Mouse (Mus musculus) thymus, postnatal 0 days (tissue): ENCODE measurements around the gene C6. TPM values are rescaled to one million over a fixed set of nuclear protein-coding genes. Genes with fewer than 3 reads are reported as not detected.
A peak's percentile ranks its signal among the peaks of the same experiment; 100 is the strongest.

Experiments
- DNase-seq: peaks from one replicate; pipeline ENCODE4 v3.0.0-alpha.2; 2015; ENCODE audit warnings: low spot score
- polyA plus RNA-seq: library from polyadenylated mRNA; unstranded; fragments of >200 nt; fragmentation: Nextera tagmentation; extraction: Ambion mirVana; gene quantifications from 2 replicates; pipeline ENCODE4 v1.2.1, GENCODE M21; 2015

C6 gene
- polyA plus RNA-seq = 0.09 TPM in 1 of 2 replicates, not detected in the other

GRCm38 (mm10) chr15:4726830-4727310 is at the start of gene C6:
C6 (plus strand) TSS chr15:4727175.
- DNase-seq = no peak

DNA sequence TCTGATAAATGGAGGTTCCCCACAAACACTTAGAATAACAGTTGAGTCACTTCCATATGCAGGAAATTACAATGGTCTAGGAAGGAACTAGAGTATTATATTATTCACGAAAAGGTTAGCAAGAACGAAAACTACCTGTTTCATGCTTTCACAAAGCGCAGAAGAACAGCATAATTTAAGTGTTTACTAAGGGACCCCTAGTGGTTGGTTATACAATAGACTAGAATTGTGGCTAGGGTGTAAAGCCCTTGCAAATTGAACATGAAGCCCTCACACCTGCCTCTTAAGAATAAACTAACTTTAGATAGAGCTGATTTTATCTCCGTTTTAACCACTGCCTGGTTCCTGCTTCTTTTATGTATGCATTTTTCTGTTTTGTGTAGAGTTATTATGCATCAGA is 29.4 kb upstream of the C6 start:
- DNase-seq = no peak

- no peak for DNase-seq
Observed at GRCm38 (mm10) chr15:4734150-4734549, 7.2 kb downstream of the C6 start.

DNA sequence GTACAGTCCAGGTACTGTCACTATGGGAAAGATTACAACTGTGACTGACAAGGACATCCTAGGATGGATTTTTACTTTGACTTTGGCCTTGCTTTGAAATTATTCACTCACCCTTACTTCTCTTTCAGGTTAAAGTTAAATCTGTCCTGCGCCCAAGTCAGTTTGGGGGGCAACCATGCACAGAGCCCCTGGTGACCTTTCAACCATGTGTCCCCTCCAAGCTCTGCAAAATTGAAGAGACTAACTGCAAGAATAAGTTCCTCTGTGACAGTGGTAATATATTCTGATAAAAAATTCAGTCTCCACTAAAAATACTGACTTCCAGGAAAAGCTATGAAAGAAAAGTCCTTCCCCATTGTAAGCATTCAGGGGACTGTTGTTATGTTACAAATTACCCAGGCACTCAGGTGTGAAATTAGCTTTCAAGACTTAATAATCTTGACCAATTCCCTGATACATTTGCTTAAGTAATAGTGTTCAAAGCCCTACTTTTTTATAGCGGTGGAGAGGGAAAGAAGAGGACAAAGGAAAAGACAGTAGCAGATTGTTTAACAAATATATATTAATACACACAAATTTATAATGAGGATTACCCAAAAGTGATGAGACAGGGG is 8.1 kb downstream of the C6 start:
- no peak for DNase-seq

DNA sequence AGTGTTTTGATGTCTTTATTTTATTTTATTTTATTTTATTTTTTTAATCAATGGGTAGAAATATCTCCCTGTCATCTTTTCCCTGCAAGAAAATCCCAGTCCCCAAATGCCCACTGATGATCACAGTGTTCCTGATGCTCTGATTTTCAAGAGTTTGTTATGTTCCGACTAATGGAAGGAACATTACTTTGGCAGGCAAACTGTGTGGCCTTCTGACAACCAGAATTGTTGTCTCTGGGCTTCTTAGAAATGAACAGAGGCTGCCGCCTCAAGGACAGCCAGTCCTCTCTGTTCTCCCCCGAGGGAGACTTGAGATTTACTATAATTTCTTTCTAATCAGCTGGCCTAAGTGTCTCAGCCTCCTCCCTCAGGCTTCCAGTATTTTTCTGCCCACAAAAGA is 20.7 kb downstream of the C6 start:
- DNase-seq = no peak

GRCm38 (mm10) chr15:4790378-4790777 is 63.4 kb downstream of the C6 start:
- no peak for DNase-seq

- DNase-seq = no peak
Observed at GRCm38 (mm10) chr15:4796861-4797260, 69.9 kb downstream of the C6 start.

DNA sequence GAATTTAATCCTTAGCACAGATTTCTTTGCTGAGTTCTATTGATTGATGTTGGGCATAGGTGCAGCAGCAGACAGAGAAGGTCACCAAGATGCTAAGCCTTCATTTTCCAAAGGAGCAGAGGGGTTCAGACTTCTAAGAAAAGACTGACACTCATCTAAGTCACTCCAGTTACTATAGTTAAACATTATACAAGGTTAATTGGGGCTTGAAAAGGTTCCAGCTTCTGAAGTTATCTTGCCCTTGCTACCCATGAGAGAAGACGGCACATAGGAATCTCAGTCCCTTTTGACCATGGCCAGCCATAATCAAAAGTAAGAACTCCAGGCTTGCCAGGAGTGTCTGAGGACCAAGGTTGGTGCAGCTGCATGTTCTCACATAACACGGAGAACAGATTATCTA is 77.3 kb downstream of the C6 start:
- no peak for DNase-seq

- DNase-seq = no peak
Observed at GRCm38 (mm10) chr15:4808131-4808530, 81.2 kb downstream of the C6 start.

DNA sequence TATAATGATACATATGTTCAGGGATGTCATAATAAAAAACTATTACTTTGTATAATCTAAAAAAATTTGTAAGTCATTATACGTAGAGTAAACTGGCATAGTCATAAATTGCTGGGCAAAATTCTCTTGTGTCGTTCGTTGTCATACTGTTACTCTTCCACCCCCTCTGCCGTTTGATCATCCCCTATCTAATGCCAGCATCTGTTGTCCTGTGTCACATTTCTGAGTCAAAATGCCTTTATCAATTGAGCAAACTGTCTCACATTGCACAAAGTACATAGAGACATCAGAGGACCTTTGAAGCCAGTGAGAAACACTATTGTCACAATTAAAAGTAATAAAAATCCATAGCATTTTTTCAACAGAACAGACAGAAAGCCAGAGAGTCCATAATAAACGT is 88.0 kb downstream of the C6 start:
- DNase-seq = no peak

DNA sequence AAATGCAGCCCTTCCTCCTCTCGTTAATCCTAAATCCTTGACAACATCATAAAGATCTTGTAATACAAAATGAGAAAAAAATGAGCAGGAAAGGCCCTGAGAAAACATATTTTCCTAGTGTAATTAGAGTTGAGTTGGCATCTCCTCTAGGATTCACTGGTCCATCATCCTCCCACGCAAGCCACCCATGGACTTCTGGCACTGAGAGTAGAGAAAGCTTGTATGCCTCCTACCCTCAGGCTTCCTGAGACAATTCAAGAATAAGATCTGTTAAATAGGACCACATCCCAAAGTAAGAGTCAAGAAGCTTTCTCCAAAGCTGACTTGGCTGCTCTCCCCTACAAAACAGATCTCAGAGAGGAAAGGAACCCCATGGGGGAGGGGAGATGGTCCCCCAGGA is 88.7 kb downstream of the C6 start:
- no peak for DNase-seq

DNA sequence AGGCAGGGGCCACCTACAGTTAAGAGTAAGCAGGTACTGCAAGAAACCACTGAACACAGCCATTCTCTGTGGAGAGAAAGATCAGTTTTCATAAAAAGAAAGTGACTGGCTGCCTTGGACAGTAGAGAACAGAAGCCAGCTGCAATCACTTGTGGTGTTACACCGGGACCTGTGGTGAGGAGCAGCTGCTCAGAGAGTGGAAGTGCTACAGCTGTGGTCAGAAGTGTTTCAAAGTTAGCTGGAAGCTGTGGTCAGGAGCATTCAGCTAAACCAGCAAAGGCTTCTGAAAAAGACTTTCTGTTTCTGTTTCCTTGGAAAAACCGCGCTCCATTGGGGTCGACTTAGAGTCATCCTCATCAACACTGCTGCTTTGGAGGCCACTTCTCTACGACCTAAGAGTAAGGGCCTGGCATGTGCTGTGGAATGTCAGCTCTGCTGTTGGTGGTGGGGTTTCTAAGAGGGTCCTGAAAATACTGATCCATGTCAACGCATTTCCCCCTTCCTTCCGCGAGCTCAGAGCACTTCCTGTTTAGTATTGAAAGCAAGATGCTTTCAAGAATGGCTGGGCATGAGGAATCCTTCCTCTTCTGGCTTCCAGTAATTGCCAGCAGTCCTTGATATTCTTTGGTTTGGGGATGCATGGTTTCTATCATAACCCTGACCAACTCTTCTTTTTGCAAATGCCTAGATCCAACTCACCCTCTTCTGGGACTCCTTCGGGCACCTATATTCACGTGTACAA is 89.9 kb downstream of the C6 start:
- peak; percentile 69 for DNase-seq

DNA sequence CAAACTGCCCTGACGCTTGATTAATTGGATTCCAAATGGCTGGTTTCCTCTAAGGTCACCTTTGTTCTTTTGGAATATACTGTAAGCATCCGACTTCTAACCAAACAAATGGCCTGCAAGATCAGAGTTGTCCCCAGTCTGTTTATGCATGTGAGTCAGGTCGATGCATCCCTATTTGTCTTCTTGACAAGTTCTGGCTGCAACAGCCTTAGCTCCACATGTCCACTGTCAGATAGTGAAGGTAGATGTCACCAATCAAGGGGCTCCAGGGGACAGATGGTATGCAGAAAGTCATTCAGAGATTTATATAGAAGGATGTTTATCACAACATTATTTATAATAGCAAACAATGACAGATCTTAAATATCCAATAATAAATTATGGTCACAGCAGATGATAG is 91.5 kb downstream of the C6 start:
- no peak for DNase-seq

DNA sequence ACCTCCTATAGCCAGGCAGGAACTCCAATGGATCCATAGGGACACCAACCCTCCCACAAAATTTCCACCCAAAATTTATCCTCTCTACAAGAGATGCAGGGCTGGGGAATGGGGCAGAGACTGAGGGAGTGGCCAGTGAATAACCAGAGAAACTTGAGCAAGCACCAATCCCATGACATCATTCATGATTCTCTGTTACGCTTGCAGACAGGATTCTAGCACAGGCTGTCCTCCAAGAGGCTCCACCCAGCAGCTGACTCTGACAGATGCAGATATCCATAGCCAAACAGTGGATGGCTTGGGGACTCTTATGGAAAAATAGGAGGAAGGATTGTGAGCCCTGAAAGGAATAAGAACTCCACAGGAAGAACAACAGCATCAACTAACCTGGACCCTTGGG is 94.2 kb downstream of the C6 start:
- DNase-seq = no peak

DNA sequence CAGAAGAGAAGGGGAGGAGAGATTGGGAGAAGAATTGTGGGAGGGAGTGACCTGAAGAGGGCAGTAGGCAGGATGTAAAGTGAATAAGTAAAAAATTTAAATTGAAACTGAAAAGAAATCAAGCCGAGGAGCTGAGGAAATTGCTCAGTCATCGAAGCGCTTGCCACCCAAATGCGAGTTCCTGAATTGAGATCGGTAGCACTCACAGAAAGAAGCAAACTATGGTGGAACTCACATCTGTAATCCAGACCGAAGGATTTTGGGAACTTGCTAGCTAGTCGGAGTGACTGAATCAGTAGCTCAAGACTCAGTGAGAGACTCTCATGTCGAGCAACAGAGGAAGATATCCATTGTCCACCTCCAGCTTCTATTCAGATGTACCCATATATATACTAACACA is 94.8 kb downstream of the C6 start:
- no peak for DNase-seq

- DNase-seq = no peak
Observed at GRCm38 (mm10) chr15:4827736-4828135, 100.8 kb downstream of the C6 start.

- no peak for DNase-seq
Observed at GRCm38 (mm10) chr15:4836354-4836753, 109.4 kb downstream of the C6 start.

DNA sequence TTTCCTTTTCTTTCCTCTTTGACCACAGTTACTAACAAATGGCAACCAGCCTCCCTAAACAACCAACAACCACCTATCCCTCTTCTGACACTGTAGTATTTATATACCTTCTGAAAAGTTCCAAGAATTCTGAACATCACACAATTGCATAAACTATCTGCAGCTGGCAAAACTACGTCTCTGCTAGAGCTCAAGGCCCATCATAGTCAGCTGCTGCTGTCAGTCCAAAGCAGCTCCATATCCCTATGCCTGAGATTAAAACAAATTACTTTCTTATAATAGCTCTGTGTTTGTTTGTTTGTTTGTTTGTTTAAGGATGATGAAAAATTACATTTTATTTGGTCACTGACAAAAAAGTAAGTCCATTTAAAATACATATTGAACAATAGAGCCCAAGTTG is 123.0 kb downstream of the C6 start:
- no peak for DNase-seq

Other genes starting within 250 kb of the C6 start
- gene Mroh2b, start 171.6 kb downstream of the C6 start, polyA plus RNA-seq = not detected in 2 replicates